Mouse (Mus musculus) left cerebral cortex, postnatal 4 days (tissue): ENCODE results near the gene Gprin3. TPM values are rescaled to one million over a fixed set of nuclear protein-coding genes. Genes with fewer than 3 reads are reported as not detected.
A peak's percentile ranks its signal among the peaks of the same experiment; 100 is the strongest.
"Not testable (repeated sequence)": the region's sequence is repeated elsewhere in the genome, so short reads cannot be mapped to it uniquely, and the experiment has no call there.

Source experiments
- DNase-seq: peaks from one replicate; pipeline ENCODE4 v3.0.0-alpha.2; 2022
- intact Hi-C: fragments of 180-260 bp; cut with DNase I; formaldehyde crosslinking; loops from one replicate; pipeline ENCODE4 v1.15.1; 2025
- total RNA-seq, 2 experiments: library from RNA; stranded (reverse); gene quantifications; 2 replicates each; pipeline ENCODE4 v1.2.3; 2021

Gprin3 gene
- total RNA-seq, 2 experiments from 2014 or later = 16.8 to 18.7 TPM

DNA sequence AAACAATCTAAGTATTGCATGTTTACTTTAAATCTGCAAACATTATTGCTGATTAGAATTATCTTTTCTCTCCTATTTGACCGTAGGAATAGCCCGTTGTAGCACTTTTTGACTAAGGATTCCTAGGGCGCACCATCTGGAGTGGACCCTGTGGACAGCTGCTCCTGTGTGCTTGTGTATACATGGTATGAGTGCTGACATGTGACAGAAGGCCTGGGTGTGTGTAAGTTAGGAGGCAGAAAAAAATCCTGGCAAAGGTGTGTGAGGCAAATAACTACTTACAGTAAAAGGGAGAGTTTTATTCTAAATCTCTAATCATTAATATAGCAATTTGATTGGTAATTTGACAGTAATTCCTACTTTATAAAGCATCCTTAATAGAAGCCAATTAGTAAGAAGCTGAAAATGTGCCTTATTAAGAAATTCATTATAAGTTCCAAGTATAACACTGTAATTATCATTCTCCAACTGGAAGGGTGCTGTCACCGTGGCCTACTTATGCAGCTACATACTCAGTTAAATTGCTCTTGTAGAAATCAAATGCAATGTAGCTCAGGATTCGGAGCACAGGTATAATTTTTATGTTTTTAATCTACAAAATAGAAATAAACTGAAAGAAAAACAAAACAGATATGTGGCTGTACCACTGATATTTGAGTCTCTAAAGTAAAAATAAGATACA is 74.8 kb downstream of the Gprin3 start:
- intact Hi-C loops = no loop called here
- peak; percentile 62 for DNase-seq

DNA sequence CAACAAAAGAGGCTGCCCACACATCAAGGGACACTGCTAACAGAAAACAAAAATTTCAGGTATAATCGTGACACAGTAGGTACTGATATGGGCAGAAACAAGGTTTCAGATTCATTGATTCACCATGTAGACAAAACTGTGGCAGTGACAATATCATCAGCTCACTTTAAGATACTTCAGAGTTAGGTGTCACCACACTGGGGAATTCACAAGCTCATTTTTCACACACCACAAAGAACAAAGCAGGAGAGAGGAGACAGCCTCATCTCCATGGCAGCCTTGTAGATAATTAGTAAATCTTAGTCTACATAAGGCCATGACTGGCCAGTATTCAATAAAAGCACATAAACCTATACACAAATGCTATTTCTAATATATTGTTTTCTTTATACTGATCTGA is 77.4 kb downstream of the Gprin3 start:
- DNase-seq = no peak
- intact Hi-C loops = no loop called here

DNA sequence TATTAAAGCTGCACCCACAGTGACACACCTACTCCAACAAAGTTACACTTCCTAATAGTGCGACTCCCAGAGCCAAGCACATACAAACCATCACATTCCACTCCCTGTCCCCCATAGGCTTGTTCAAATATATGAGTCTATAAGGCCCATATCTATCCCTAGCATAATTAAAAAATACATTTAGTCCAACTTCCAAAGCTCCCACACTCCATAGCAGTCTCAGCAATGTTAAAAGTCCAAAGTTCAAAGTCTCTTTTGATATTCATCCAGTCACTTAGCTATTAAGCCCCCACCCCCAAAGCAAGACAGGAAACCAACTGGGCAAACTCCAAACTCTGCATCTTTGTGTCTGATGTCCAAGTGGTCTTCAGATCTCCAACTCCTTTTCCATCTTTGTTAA is 84.9 kb downstream of the Gprin3 start:
- DNase-seq = no peak
- intact Hi-C loops = no loop called here

DNA sequence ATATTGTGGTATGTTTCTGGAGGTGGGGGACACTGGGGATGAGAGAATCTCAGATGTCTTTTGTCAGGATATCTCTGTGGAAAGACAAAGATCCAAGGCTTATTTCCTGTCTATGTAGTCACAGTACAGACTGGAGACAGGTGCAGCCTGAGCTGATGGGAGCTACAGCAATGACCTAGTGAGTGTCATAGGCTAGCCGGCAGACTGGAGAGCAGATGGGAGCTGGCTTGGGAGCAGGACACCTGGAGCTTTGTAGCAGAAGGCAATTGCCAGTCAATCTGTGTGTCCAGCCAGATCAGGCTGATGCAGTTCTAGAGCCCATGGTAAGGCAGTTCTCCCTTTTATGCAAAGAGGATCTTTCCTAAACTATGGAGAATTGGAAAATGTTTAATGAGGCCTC is 97.8 kb downstream of the Gprin3 start:
- intact Hi-C loops = no loop called here
- peak; percentile 88 for DNase-seq

DNA sequence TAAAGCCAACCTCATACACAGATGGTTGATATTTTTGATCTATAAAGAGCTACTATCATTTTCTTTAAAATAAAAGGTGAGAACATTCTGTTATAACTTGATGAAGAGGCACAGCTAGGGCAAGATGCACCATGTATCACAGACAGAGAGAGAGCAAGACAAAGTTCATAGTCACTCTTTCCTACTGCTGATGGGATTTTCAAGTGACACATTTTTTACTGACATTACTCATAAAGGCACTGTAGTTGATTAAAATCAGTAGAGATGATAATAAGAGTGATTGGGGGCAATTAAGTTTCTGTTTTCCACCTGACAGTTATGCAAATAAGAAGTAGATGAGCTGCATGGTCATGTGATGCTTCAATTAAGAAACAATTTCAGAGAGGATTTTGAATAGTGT is 110.2 kb downstream of the Gprin3 start:
- no peak for DNase-seq
- intact Hi-C loops = no loop called here

DNA sequence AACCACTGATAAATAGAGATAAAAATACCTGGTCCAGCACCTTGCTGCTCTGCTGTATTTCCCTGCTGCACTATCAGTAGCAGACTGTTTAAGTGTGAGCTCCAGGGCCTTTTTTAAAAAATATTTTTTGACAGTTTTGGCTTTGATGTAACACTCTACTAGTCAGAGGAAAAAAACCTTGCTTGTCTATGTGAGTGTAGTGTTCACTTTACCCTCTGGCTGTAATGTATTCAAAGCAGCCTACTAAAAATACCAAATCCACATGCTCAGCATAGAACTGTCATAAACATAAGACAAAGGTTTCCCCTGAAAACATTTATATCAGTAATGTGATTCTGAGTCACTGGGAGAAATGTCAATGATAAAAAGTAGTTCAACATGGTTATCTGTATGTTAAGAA is 111.0 kb downstream of the Gprin3 start:
- intact Hi-C loops = no loop called here
- no peak for DNase-seq

DNA sequence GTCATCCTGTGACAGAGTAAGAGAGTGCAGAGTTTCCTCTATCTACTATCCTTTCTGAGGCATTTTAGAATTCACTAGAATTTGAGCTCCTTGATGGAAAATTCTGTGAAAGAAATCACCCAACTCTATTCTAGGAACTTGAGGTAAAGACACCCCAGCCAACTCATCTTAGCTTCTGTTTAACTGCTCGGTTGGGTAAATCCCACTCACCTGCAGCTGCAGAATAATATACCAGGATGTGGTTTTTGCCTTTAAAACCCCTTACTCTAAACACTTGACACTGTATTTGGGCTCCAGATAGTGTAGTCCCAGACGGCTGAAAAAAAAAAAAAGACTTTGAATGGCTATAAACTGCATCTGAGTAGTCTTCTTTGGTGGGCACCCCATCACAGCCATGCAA is 112.9 kb downstream of the Gprin3 start:
- DNase-seq = no peak
- intact Hi-C loops = no loop called here

DNA sequence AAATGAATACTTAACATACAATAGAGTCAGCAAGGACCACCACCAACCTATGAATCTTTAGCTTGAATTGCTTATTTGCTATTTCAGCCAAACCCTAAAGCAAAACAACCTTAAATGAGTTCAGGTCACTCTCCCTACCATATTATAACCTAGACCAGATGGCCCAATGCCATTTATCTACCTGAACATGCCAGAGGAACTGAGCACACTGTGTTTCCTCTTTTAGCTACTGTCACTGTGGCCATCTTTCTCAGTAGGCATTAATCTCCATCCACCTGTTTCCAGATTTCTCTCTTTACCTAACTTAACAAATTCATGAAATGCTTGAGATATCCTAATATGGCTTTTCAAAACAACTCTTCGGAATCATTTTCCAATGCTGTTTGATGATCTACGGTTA is 114.9 kb downstream of the Gprin3 start:
- no peak for DNase-seq
- intact Hi-C loops = no loop called here

DNA sequence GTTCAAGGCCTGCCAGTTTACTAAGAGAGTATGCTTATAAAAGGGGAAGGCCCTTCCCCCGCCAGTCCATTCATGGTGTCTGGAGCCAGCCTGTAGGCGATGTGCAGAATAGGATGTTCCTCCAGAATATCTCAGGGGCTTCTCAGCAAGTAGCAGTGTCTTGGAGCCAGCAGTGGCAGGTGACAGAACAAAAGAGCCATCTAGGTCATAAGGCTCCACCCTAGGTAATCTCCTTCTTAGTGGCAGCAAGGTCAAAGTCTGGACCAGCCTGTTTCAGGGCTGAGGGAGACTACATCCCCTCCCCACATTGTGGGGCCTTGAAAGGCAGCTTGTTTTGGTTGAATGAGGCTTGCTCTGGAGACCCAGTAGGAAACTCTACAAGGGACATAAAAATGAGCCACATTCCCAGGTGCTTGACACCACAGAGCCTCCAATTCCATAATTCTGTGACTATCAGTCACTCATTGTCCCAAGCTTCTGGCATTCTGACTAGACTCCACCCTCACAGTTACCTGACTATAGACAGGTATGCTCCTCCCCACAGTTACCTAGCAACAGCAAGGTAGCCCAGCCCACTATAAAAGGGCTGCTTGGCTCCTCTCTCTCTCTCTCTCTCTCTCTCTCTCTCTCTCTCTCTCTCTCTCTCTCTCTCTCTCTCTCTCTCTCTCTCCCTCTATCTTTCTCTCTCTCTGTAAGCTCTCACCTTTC is 121.7 kb downstream of the Gprin3 start:
- intact Hi-C loops, DNase-seq: not testable (repeated sequence)

DNA sequence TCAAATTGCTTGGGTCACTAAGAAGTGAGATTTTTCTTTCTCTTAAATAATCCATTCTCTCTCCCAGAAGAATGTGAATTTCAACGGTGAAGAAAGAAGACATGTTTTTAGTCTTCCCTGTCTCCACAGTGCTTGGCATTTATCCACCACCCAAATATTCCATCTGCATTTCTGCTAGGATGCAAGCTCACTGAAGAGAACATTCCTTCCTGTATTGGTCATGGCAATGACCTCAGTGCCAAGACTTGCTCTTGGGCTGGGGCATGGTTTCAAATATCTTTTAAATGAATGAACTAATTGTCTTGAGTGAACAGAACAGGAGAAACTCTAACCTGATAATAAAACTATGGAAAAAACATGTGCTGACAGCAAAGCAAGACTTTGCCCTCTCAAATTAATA is 123.1 kb downstream of the Gprin3 start:
- intact Hi-C loops = no loop called here
- DNase-seq = no peak

Other genes with a start within 250 kb of the Gprin3 start
- gene Tigd2, start 217.4 kb downstream of the Gprin3 start, total RNA-seq = 1 to 10 TPM; 8.2 to 9.2 TPM